Mouse (Mus musculus) Patski (cell line): ENCODE measurements at regions not wholly inside any gene's neighbourhood (a gene's known extent, or its start where the extent isn't known, plus 50 kb on each side); places are given as distances from the start of the nearest gene placed in this dataset.

Experiments used
- ATAC-seq: fragments of 100-300 bp; one replicate; pipeline ENCODE4 v1.8.0; 2021
- CTCF ChIA-PET: fragments of 350-600 bp; sonication (Branson Sonifier 250); formaldehyde crosslinking; loops from one replicate; lab custom pipeline; 2022; ENCODE audit warnings: inconsistent platforms; lab: Charles Lee
- POLR2A ChIA-PET: fragments of 350-600 bp; sonication (Branson Sonifier 250); formaldehyde crosslinking; loops from one replicate; lab custom pipeline; 2022; ENCODE audit warnings: antibody characterized with exemption, inconsistent platforms; lab: Charles Lee
- DNase-seq: peaks from one replicate; pipeline ENCODE4 v3.0.0-alpha.2; 2011; ENCODE audit warnings: low read depth, low spot score
- H3K27me3 ChIP-seq: fragments of 371-371 bp; one replicate; pipeline ENCODE4 v1.5.1; 2021
- CTCF ChIP-seq: fragments of 100-300 bp; IDR thresholded peaks from one replicate; pipeline ENCODE4 v1.5.1; 2021
- in situ Hi-C: fragments of 300-500 bp; cut with MboI; formaldehyde crosslinking; loops from 3 replicates; pipeline ENCODE4 v1.11.1; 2018; ENCODE audit warnings: low pct_unique_long_range_greater_than_20kb, mixed read lengths

DNA sequence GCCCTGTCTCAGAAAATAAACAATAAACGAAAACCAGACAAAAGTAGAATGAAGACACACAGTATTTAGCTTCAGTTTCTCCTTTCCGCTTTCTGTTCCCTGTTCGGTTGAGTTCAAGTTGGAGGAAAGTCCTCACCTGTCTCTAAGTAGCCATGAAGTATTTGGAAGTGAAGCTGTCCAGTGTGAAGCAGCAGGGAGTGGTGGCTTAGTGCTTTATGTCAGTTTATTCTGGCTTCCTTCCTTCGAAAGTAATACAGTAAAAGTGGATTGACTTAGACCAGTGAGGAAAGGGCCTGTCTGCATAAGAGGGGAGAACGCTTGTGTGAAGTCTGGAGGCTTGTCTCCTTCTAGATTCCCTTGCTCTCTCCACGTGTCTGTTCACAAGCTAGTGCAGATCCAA, 50.5 kb upstream of the Asprv1 start:
- no peak for DNase-seq
- in situ Hi-C loops = no loop called here
- ATAC-seq = no peak
- POLR2A ChIA-PET = no interaction called here
- TF ChIP-seq CTCF = no peak
- no peaks in the 10 kb centered on the region for H3K27me3 ChIP-seq
- CTCF ChIA-PET = interaction anchor here (1.8 to 2.6 kb wide), 2 partner anchors 12 to 22 kb away, joined by 6 to 10 read pairs; no protein-coding TSS in a partner anchor
